34 mouse cellular contexts compared by ENCODE assay signal in genomic region chr1:166168017-166168416, GRCm38 (mm10). TPM values are rescaled to one million over a fixed set of nuclear protein-coding genes. Genes with fewer than 3 reads are reported as not detected.
"Had no signal": no experiment of that assay in that cellular context is flagged by ENCODE, and none has a peak within 500 bp of the region (broad histone marks: within the 10 kb centered on the region; RNA-seq: fewer than 3 reads in every experiment).

No protein-coding gene starts in this region.

- ATAC-seq: forebrain, embryonic 13.5 days; forebrain, embryonic 14.5 days; forebrain, embryonic 15.5 days; forebrain, postnatal 0 days had no signal

- H3K27me3 ChIP-seq: embryonic facial prominence, embryonic 12.5 days; embryonic facial prominence, embryonic 15.5 days; forebrain, embryonic 12.5 days; forebrain, embryonic 13.5 days; forebrain, embryonic 15.5 days had no signal

- DNase-seq: cerebellum, adult 2 months; cerebellum, adult 8-10 months; cerebellum, adult 9-10 months; cerebellum, adult 9-11 months; cerebellum, postnatal 10 days; cerebellum, postnatal 14 days; cerebellum, postnatal 36 days; embryo, embryonic 11 days; forebrain, postnatal 0 days; gastrocnemius, adult 2 months; gastrocnemius, postnatal 10 days; gastrocnemius, postnatal 14 days; gastrocnemius, postnatal 25 days; gastrocnemius, postnatal 36 days; heart, adult 18-20 months had no signal

- H3K9me3 ChIP-seq: embryonic facial prominence, embryonic 10.5 days; embryonic facial prominence, embryonic 12.5 days; embryonic facial prominence, embryonic 13.5 days; embryonic facial prominence, embryonic 15.5 days; forebrain, embryonic 10.5 days; forebrain, embryonic 12.5 days; forebrain, embryonic 13.5 days; forebrain, embryonic 15.5 days had no signal

- H3K36me3 ChIP-seq: embryonic facial prominence, embryonic 10.5 days; embryonic facial prominence, embryonic 12.5 days; embryonic facial prominence, embryonic 13.5 days; embryonic facial prominence, embryonic 15.5 days; forebrain, embryonic 10.5 days; forebrain, embryonic 12.5 days; forebrain, embryonic 15.5 days had no signal

- H3K9ac ChIP-seq: embryonic facial prominence, embryonic 12.5 days; embryonic facial prominence, embryonic 13.5 days; embryonic facial prominence, embryonic 15.5 days; forebrain, embryonic 12.5 days; forebrain, embryonic 13.5 days; forebrain, embryonic 15.5 days; forebrain, postnatal 0 days had no signal

- H3K4me3 ChIP-seq: embryonic facial prominence, embryonic 10.5 days; embryonic facial prominence, embryonic 12.5 days; embryonic facial prominence, embryonic 13.5 days; embryonic facial prominence, embryonic 15.5 days; erythroblast, embryonic 14.5 days; forebrain, embryonic 10.5 days; forebrain, embryonic 12.5 days; forebrain, embryonic 13.5 days; forebrain, embryonic 15.5 days; gastrocnemius, adult 2 months had no signal

- H3K27ac ChIP-seq: embryonic facial prominence, embryonic 10.5 days; embryonic facial prominence, embryonic 12.5 days; embryonic facial prominence, embryonic 13.5 days; embryonic facial prominence, embryonic 15.5 days; forebrain, embryonic 10.5 days; forebrain, embryonic 12.5 days; forebrain, embryonic 13.5 days; forebrain, embryonic 15.5 days; gastrocnemius, adult 2 months had no signal

- H3K4me2 ChIP-seq: embryonic facial prominence, embryonic 12.5 days; embryonic facial prominence, embryonic 13.5 days; embryonic facial prominence, embryonic 15.5 days; forebrain, embryonic 12.5 days; forebrain, embryonic 13.5 days; forebrain, embryonic 15.5 days had no signal

- H3K4me1 ChIP-seq: embryonic facial prominence, embryonic 10.5 days; embryonic facial prominence, embryonic 12.5 days; embryonic facial prominence, embryonic 13.5 days; embryonic facial prominence, embryonic 15.5 days; forebrain, embryonic 13.5 days; forebrain, embryonic 15.5 days had no signal

RNA-seq across cellular contexts. Expression of gene Gpa33, which starts 38.0 kb away (rescaled TPM):
- total RNA-seq: common myeloid progenitor, adult 5-6 weeks; gastrocnemius, adult 18-20 months; gastrocnemius, adult 2 months; gastrocnemius, adult 8-10 months; gastrocnemius, postnatal 10 days; gastrocnemius, postnatal 14 days; gastrocnemius, postnatal 25 days; gastrocnemius, postnatal 36 days; gastrocnemius, postnatal 4 days; granulocyte monocyte progenitor cell, adult 5-6 weeks; heart, adult 18-20 months; heart, adult 8-10 months had no signal
- polyA plus RNA-seq: cerebellum, adult 2 months; cortical plate, adult 2 months; erythroblast, embryonic 14.5 days; forebrain, embryonic 12.5 days; forebrain, embryonic 13.5 days; forebrain, embryonic 14.5 days; forebrain, embryonic 15.5 days; forebrain, embryonic 16.5 days; frontal cortex, adult 2 months had no signal

RNA-seq across cellular contexts. Expression of gene Dusp27, which starts 40.3 kb away (rescaled TPM):
- total RNA-seq: common myeloid progenitor, adult 5-6 weeks; granulocyte monocyte progenitor cell, adult 5-6 weeks had no signal
- polyA plus RNA-seq: erythroblast, embryonic 14.5 days had no signal
